Mouse (Mus musculus) kidney, embryonic 14.5 days (tissue): ENCODE data around the gene Rnf19b. TPM values are rescaled to one million over a fixed set of nuclear protein-coding genes. Genes with fewer than 3 reads are reported as not detected.

ENCODE experiments used
- ATAC-seq: fragments of 200-750 bp; cut with Nextera tagmentation; 2 replicates; pipeline ENCODE4 v1.8.0; 2017; ENCODE audit warnings: moderate number of reproducible peaks, mild to moderate bottlenecking, moderate TSS enrichment, moderate library complexity; ENCODE audit not compliant: low FRiP score, low TSS enrichment
- H3K27ac ChIP-seq: fragments of 300-500 bp; sonication (generic); 2 replicates; pipeline ENCODE4 v1.5.1; 2014; ENCODE audit warnings: low read depth, mild to moderate bottlenecking, low read length, moderate library complexity, mixed read lengths
- H3K27me3 ChIP-seq: fragments of 300-500 bp; sonication (generic); 2 replicates; pipeline ENCODE4 v1.6.1; 2014; ENCODE audit warnings: mild to moderate bottlenecking, low read length; ENCODE audit not compliant: control insufficient read depth, insufficient read depth
- H3K36me3 ChIP-seq: fragments of 300-500 bp; sonication (generic); 2 replicates; pipeline ENCODE4 v1.6.1; 2014; ENCODE audit warnings: low read length, mixed read lengths; ENCODE audit not compliant: control insufficient read depth, insufficient read depth
- H3K4me1 ChIP-seq: fragments of 300-500 bp; sonication (generic); 2 replicates; pipeline ENCODE4 v1.6.1; 2014; ENCODE audit warnings: low read length, mixed read lengths; ENCODE audit not compliant: control insufficient read depth, insufficient read depth
- H3K4me2 ChIP-seq: fragments of 300-500 bp; sonication (generic); replicated peaks from 2 replicates; pipeline ENCODE4 v1.6.1; 2014; ENCODE audit warnings: low read depth, mild to moderate bottlenecking, low read length
- H3K4me3 ChIP-seq: fragments of 300-500 bp; sonication (generic); 2 replicates; pipeline ENCODE4 v1.5.1; 2014; ENCODE audit warnings: mild to moderate bottlenecking, low read length
- H3K9ac ChIP-seq: fragments of 300-500 bp; sonication (generic); 2 replicates; pipeline ENCODE4 v1.6.1; 2014; ENCODE audit warnings: low read depth, mild to moderate bottlenecking, low read length, moderate library complexity
- H3K9me3 ChIP-seq: fragments of 300-500 bp; sonication (generic); 2 replicates; pipeline ENCODE4 v1.6.1; 2016; ENCODE audit warnings: low read length; ENCODE audit not compliant: control insufficient read depth
- WGBS: fragments of 180-500 bp; shearing (Covaris S2); extraction: QIAGEN DNeasy Blood & Tissue Kit; methylation state at CpG from one replicate; pipeline ENCODE4 v1.1.7; 2014; 5-methylcytosine and 5-hydroxymethylcytosine counted together
- polyA plus RNA-seq: library from polyadenylated mRNA; unstranded; fragments of >200 nt; fragmentation: Nextera tagmentation; extraction: Ambion mirVana; gene quantifications from 2 replicates; pipeline ENCODE4 v1.2.1, GENCODE M21; 2014

The Rnf19b gene
- polyA plus RNA-seq, 1 experiment from 2014 or later, result 7.6 TPM

GRCm38 (mm10) chr4:129117720-129118510 is 59.8 kb downstream of the Rnf19b start:
- no peak overlapping the region for H3K4me2 ChIP-seq
- peaks cover 19% of the 10 kb centered on the region for H3K27me3 ChIP-seq
- H3K4me3 ChIP-seq, result no peak overlapping the region
- WGBS, result 88% methylated on average over 14 of the region's 14 CpGs
- H3K27ac ChIP-seq, result no peak overlapping the region
- ATAC-seq, result no peak
- peaks cover 23% of the 10 kb centered on the region for H3K4me1 ChIP-seq
- no peak overlapping the region for H3K9ac ChIP-seq
- H3K36me3 ChIP-seq, result no peaks in the 10 kb centered on the region
- H3K9me3 ChIP-seq, result no peaks in the 10 kb centered on the region

GRCm38 (mm10) chr4:129119708-129120107 is 61.6 kb downstream of the Rnf19b start:
- 78% methylated on average over 10 of the region's 10 CpGs for WGBS
- peaks cover 19% of the 10 kb centered on the region for H3K4me1 ChIP-seq
- H3K36me3 ChIP-seq, result no peaks in the 10 kb centered on the region
- peaks cover 19% of the 10 kb centered on the region for H3K27me3 ChIP-seq
- no peak for ATAC-seq
- no peak overlapping the region for H3K4me3 ChIP-seq
- H3K4me2 ChIP-seq, result no peak overlapping the region
- H3K9ac ChIP-seq, result no peak overlapping the region
- no peak overlapping the region for H3K27ac ChIP-seq
- H3K9me3 ChIP-seq, result no peaks in the 10 kb centered on the region

GRCm38 (mm10) chr4:129120520-129121445 is 62.7 kb downstream of the Rnf19b start:
- peak overlapping the region; percentile 90 for H3K4me2 ChIP-seq
- H3K9me3 ChIP-seq, result no peaks in the 10 kb centered on the region
- WGBS, result under 1% methylated on average over 44 of the region's 59 CpGs
- peaks cover 19% of the 10 kb centered on the region for H3K27me3 ChIP-seq
- peak overlapping the region; percentile 48 for H3K4me3 ChIP-seq
- ATAC-seq, result peak; percentile 58
- H3K4me1 ChIP-seq, result peaks cover 22% of the 10 kb centered on the region
- H3K27ac ChIP-seq, result no peak overlapping the region
- H3K9ac ChIP-seq, result peak overlapping the region; percentile 23; the same call in 1 of the 2 replicates
- H3K36me3 ChIP-seq, result no peaks in the 10 kb centered on the region

GRCm38 (mm10) chr4:129121569-129122086 is 63.6 kb downstream of the Rnf19b start, which contains the start of gene Hpca:
TSS of gene Hpca (minus strand) at chr4:129122036.
- H3K4me2 ChIP-seq, result peak within 1 kb of the TSS; percentile 90
- H3K9me3 ChIP-seq, result no peaks in the 10 kb centered on the region
- ATAC-seq, result peak; percentile 24; the same call in 1 of the 2 replicates
- peaks cover 27% of the 10 kb centered on the region for H3K4me1 ChIP-seq
- 1% methylated on average over 15 of the region's 17 CpGs for WGBS
- H3K9ac ChIP-seq, result peak within 1 kb of the TSS; percentile 23; the same call in 1 of the 2 replicates
- no peak within 1 kb of the TSS for H3K27ac ChIP-seq
- no peaks in the 10 kb centered on the region for H3K36me3 ChIP-seq
- H3K4me3 ChIP-seq, result peak within 1 kb of the TSS; percentile 48
- H3K27me3 ChIP-seq, result peaks cover 22% of the 10 kb centered on the region

GRCm38 (mm10) chr4:129122107-129122506 is 64.0 kb downstream of the Rnf19b start:
- Histone ChIP-seq H3K4me1 (peaks cover 27% of the 10 kb centered on the region), H3K4me3 (no peak overlapping the region), H3K9ac (no peak overlapping the region), H3K27me3 (peaks cover 22% of the 10 kb centered on the region), H3K9me3 (no peaks in the 10 kb centered on the region), H3K4me2 (no peak overlapping the region), H3K36me3 (no peaks in the 10 kb centered on the region), H3K27ac (no peak overlapping the region)
- WGBS, result 37% methylated on average over 9 of the region's 9 CpGs
- no peak for ATAC-seq

- WGBS, result 42% methylated on average over 8 of the region's 8 CpGs
- Histone ChIP-seq H3K9ac (no peak overlapping the region), H3K27ac (no peak overlapping the region), H3K27me3 (peaks cover 22% of the 10 kb centered on the region), H3K9me3 (no peaks in the 10 kb centered on the region), H3K4me2 (no peak overlapping the region), H3K4me1 (peaks cover 27% of the 10 kb centered on the region), H3K4me3 (no peak overlapping the region), H3K36me3 (no peaks in the 10 kb centered on the region)
- ATAC-seq, result no peak
These were observed 64.6 kb downstream of the Rnf19b start for GRCm38 (mm10) chr4:129122719-129123118.

GRCm38 (mm10) chr4:129124652-129125146 is 66.6 kb downstream of the Rnf19b start:
- H3K4me2 ChIP-seq, result no peak overlapping the region
- no peaks in the 10 kb centered on the region for H3K9me3 ChIP-seq
- peaks cover 21% of the 10 kb centered on the region for H3K27me3 ChIP-seq
- no peak overlapping the region for H3K9ac ChIP-seq
- no peak for ATAC-seq
- H3K4me3 ChIP-seq, result no peak overlapping the region
- H3K36me3 ChIP-seq, result no peaks in the 10 kb centered on the region
- WGBS, result 4% methylated on average over 13 of the region's 13 CpGs
- no peak overlapping the region for H3K27ac ChIP-seq
- peaks cover 39% of the 10 kb centered on the region for H3K4me1 ChIP-seq

GRCm38 (mm10) chr4:129125736-129126451 is 67.8 kb downstream of the Rnf19b start:
- no peak overlapping the region for H3K9ac ChIP-seq
- peaks cover 44% of the 10 kb centered on the region for H3K4me1 ChIP-seq
- 25% methylated on average over 19 of the region's 19 CpGs for WGBS
- no peaks in the 10 kb centered on the region for H3K36me3 ChIP-seq
- H3K4me3 ChIP-seq, result peak overlapping the region; percentile 6; the same call in 1 of the 2 replicates
- H3K4me2 ChIP-seq, result peak overlapping the region; percentile 24
- peaks cover 12% of the 10 kb centered on the region for H3K27me3 ChIP-seq
- ATAC-seq, result no peak
- H3K27ac ChIP-seq, result no peak overlapping the region; the same call in 1 of the 2 replicates
- H3K9me3 ChIP-seq, result no peaks in the 10 kb centered on the region
